10 mouse cellular contexts compared by ENCODE assay signal in the genomic region with DNA sequence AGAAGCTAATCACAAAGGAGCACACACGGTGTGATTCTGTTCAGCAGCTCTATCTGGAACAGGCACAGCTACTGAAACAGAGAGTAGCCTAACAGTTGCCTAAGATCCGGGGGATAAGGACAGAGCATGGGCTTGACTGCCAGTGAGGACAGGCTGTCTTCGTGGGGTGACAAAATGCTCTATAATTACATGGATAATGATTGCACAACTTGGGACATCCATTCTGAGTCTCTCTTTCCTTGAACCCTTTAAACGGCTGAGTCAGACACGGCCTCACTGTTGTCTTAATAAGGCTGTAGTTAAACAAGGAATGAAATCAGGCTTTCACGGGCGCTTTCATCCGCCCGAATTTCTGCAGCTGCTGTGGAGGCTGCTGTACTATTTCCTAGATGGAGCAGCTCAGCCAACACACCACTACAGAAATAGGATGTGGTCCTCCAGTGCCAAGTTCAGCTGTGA. TPM values are rescaled to one million over a fixed set of nuclear protein-coding genes. Genes with fewer than 3 reads are reported as not detected.
DNase-seq lines count a peak whose midpoint lies in the region; ATAC-seq and TF ChIP-seq lines count a peak whose summit lies in the region.
"Had no signal": no experiment of that assay in that cellular context is flagged by ENCODE, and none has a peak within 500 bp of the region (broad histone marks: within the 10 kb centered on the region; RNA-seq: fewer than 3 reads in every experiment).

No protein-coding gene starts in this region.

- intact Hi-C loops in left cerebral cortex, adult 2 months (cut with DNase I) = loop anchor here (2.0 kb wide), 1 partner anchor 1219 kb away; no protein-coding TSS in a partner anchor

- H3K9me3 ChIP-seq in limb, embryonic 14.5 days (ENCODE audit: control insufficient read depth, low read length) = no peaks in the 10 kb centered on the region
- H3K9me3 ChIP-seq in limb, embryonic 10.5 days (replicated peaks) = no peaks in the 10 kb centered on the region
- H3K9me3 ChIP-seq: hindbrain, embryonic 12.5 days; midbrain, embryonic 12.5 days had no signal

- H3K27ac ChIP-seq in limb, embryonic 14.5 days (replicated peaks; ENCODE audit: low read depth, low read length) = no peak overlapping the region
- no peak overlapping the region for H3K27ac ChIP-seq in limb, embryonic 10.5 days
- H3K27ac ChIP-seq in left cerebral cortex, adult 2 months = peak overlapping the region; percentile 59
- H3K27ac ChIP-seq: hindbrain, embryonic 12.5 days; midbrain, embryonic 12.5 days had no signal

- H3K27me3 ChIP-seq in limb, embryonic 14.5 days (ENCODE audit: control insufficient read depth, insufficient read depth, low read length) = no peaks in the 10 kb centered on the region
- H3K27me3 ChIP-seq in limb, embryonic 10.5 days (ENCODE audit: low read depth, poor library complexity, severe bottlenecking) = no peaks in the 10 kb centered on the region
- H3K27me3 ChIP-seq: hindbrain, embryonic 12.5 days; midbrain, embryonic 12.5 days had no signal

- TF ChIP-seq CTCF in left cerebral cortex, adult 2 months (IDR thresholded peaks at IDR 0.05) = no peak

- H3K36me3 ChIP-seq in limb, embryonic 14.5 days (ENCODE audit: control insufficient read depth, insufficient read depth, low read length) = no peaks in the 10 kb centered on the region
- no peaks in the 10 kb centered on the region for H3K36me3 ChIP-seq in limb, embryonic 10.5 days
- H3K36me3 ChIP-seq: hindbrain, embryonic 12.5 days; midbrain, embryonic 12.5 days had no signal

- WGBS in limb, embryonic 14.5 days = 66% methylated on average over 9 of the region's 9 CpGs
- 84% methylated on average over 9 of the region's 9 CpGs for WGBS in limb, embryonic 10.5 days

- H3K4me2 ChIP-seq in limb, embryonic 14.5 days (replicated peaks; ENCODE audit: low read depth, low read length, severe bottlenecking) = no peak overlapping the region
- H3K4me2 ChIP-seq: hindbrain, embryonic 12.5 days; midbrain, embryonic 12.5 days had no signal

- no peak overlapping the region for H3K4me3 ChIP-seq in limb, embryonic 14.5 days (replicated peaks; ENCODE audit: low read length)
- no peak overlapping the region for H3K4me3 ChIP-seq in limb, embryonic 10.5 days
- no peak overlapping the region for H3K4me3 ChIP-seq in left cerebral cortex, adult 2 months
- H3K4me3 ChIP-seq: hindbrain, embryonic 12.5 days; midbrain, embryonic 12.5 days had no signal

- peak; percentile 34 for DNase-seq in limb, embryonic 14.5 days (ENCODE audit: low spot score)
- no peak for DNase-seq in limb, embryonic 10.5 days (ENCODE audit: low spot score)
- peak; percentile 90 for DNase-seq in brain, adult 2 months (ENCODE audit: low read depth, low spot score)
- DNase-seq in left cerebral cortex, adult 2 months (ENCODE audit: extremely low spot score in 1 of 2, low spot score in 2 of 2) = peak; percentile 24 to 42
- peak; percentile 31 for DNase-seq in skeletal muscle tissue, adult 2 months (ENCODE audit: low read depth, low spot score)
- no peak for DNase-seq in ovary, postnatal 10 days (ENCODE audit: low spot score)
- DNase-seq: cerebellum, adult 2 months had no signal

- TF ChIP-seq POLR2A in limb, embryonic 14.5 days (IDR thresholded peaks at IDR 0.05; ENCODE audit: borderline replicate concordance, extremely low read depth, insufficient read depth, insufficient read length) = no peak

- peak; percentile 62 for ATAC-seq in limb, embryonic 14.5 days (ENCODE audit: low FRiP score, low read depth)
- ATAC-seq in activated CD4-positive, CD25-positive, alpha-beta regulatory T cell, adult 4 months = no peak

- no peaks in the 10 kb centered on the region for H3K4me1 ChIP-seq in limb, embryonic 14.5 days (ENCODE audit: control insufficient read depth, insufficient read depth, low read length)
- H3K4me1 ChIP-seq in limb, embryonic 10.5 days = no peaks in the 10 kb centered on the region
- H3K4me1 ChIP-seq: midbrain, embryonic 12.5 days had no signal

- no peak overlapping the region for H3K9ac ChIP-seq in limb, embryonic 14.5 days (ENCODE audit: low read depth, low read length, severe bottlenecking)
- H3K9ac ChIP-seq: hindbrain, embryonic 12.5 days; midbrain, embryonic 12.5 days had no signal

RNA-seq across cellular contexts. Expression of a gene that starts 48.3 kb away (rescaled TPM):
- polyA plus RNA-seq in limb, embryonic 14.5 days (2012; rRNA removed) = 7.7 and 7.8 TPM in 2 replicates
- 5.6 and 7.1 TPM in 2 replicates for polyA plus RNA-seq in limb, embryonic 14.5 days (2014; fragmentation: Nextera tagmentation; extraction: Ambion mirVana)
- polyA plus RNA-seq in limb, embryonic 10.5 days (2016; fragmentation: Nextera tagmentation; extraction: Ambion mirVana) = 2.8 and 2.9 TPM in 2 replicates
- total RNA-seq in left cerebral cortex, adult 2 months (2021) = 10 to 100 TPM; 10.1 to 11.5 TPM
- polyA plus RNA-seq in activated CD4-positive, CD25-positive, alpha-beta regulatory T cell, adult 4 months (2017; shearing (Covaris generic)) = 1 to 10 TPM; 1.7 to 2.3 TPM

Comparison
In these comparisons a context has a peak if more than half of its experiments do, and no peak if none do; other contexts are left out.
1. DNase-seq: peak in limb, embryonic 14.5 days (single experiment), brain, adult 2 months (single experiment), left cerebral cortex, adult 2 months (2 of 2) and skeletal muscle tissue, adult 2 months (single experiment); none in limb, embryonic 10.5 days (single experiment) and ovary, postnatal 10 days (single experiment).